Mouse (Mus musculus): ENCODE data around the gene Usp3. TPM values are rescaled to one million over a fixed set of nuclear protein-coding genes. Genes with fewer than 3 reads are reported as not detected.
A peak's percentile ranks its signal among the peaks of the same experiment; 100 is the strongest.

Usp3 gene
- polyA plus RNA-seq, 1 experiment from 2014 or later: 46.7 TPM

DNA sequence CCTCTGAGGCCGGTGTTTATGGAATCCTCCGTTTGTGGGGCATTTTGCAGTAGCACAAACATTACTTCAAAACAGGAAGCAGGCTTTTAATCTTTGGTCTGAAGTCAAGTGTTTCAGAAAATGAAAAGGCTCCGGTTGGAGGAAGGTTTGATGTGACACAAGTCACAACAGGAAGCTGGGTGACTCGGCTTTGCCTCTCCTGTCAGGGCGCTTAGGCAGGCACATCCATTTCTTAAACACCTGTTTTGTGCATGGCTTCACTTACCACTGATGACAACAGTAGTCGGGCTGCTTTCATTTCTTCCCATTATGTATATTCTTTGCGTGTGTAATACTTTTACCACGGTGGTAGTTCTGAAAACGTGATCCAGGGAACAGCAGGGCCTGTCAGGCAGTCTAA, 22.2 kb upstream of the Usp3 start:
- H3K9me3 ChIP-seq: no peaks in the 10 kb centered on the region
- no peaks in the 10 kb centered on the region for H3K27me3 ChIP-seq (ENCODE audit: insufficient read depth, poor library complexity, severe bottlenecking)
- H3K36me3 ChIP-seq: no peaks in the 10 kb centered on the region
- H3K27ac ChIP-seq: no peak overlapping the region
- 62% methylated on average over 9 of the region's 9 CpGs for WGBS
- no peak for DNase-seq (ENCODE audit: low spot score)
- H3K4me3 ChIP-seq: no peak overlapping the region
- peaks cover 33% of the 10 kb centered on the region for H3K4me1 ChIP-seq

- no peaks in the 10 kb centered on the region for H3K27me3 ChIP-seq (ENCODE audit: insufficient read depth, poor library complexity, severe bottlenecking)
- H3K27ac ChIP-seq: no peak overlapping the region
- H3K4me1 ChIP-seq: peaks cover 27% of the 10 kb centered on the region
- no peaks in the 10 kb centered on the region for H3K36me3 ChIP-seq
- H3K4me3 ChIP-seq: no peak overlapping the region
- WGBS: 84% methylated on average over 7 of the region's 7 CpGs
- no peak for DNase-seq (ENCODE audit: low spot score)
- no peaks in the 10 kb centered on the region for H3K9me3 ChIP-seq
Measured at GRCm38 (mm10) chr9:66614547-66614946, 21.6 kb upstream of the Usp3 start.

- H3K27me3 ChIP-seq (ENCODE audit: insufficient read depth, poor library complexity, severe bottlenecking): no peaks in the 10 kb centered on the region
- no peaks in the 10 kb centered on the region for H3K9me3 ChIP-seq
- no peaks in the 10 kb centered on the region for H3K36me3 ChIP-seq
- WGBS: 85% methylated on average over 7 of the region's 7 CpGs
- DNase-seq (ENCODE audit: low spot score): no peak
- no peak overlapping the region for H3K4me3 ChIP-seq
- H3K4me1 ChIP-seq: peaks cover 26% of the 10 kb centered on the region
- H3K27ac ChIP-seq: no peak overlapping the region
Measured at GRCm38 (mm10) chr9:66613667-66614066, 20.7 kb upstream of the Usp3 start.

GRCm38 (mm10) chr9:66611478-66612093, 18.6 kb upstream of the Usp3 start:
- Histone ChIP-seq H3K4me3 (peak overlapping the region; percentile 22), H3K27me3 (ENCODE audit: insufficient read depth, poor library complexity, severe bottlenecking) (no peaks in the 10 kb centered on the region), H3K9me3 (no peaks in the 10 kb centered on the region), H3K36me3 (no peaks in the 10 kb centered on the region), H3K27ac (no peak overlapping the region; the same call in 1 of the 2 replicates), H3K4me1 (peaks cover 16% of the 10 kb centered on the region)
- 22% methylated on average over 18 of the region's 18 CpGs for WGBS
- peak; percentile 83 for DNase-seq (ENCODE audit: low spot score)

DNA sequence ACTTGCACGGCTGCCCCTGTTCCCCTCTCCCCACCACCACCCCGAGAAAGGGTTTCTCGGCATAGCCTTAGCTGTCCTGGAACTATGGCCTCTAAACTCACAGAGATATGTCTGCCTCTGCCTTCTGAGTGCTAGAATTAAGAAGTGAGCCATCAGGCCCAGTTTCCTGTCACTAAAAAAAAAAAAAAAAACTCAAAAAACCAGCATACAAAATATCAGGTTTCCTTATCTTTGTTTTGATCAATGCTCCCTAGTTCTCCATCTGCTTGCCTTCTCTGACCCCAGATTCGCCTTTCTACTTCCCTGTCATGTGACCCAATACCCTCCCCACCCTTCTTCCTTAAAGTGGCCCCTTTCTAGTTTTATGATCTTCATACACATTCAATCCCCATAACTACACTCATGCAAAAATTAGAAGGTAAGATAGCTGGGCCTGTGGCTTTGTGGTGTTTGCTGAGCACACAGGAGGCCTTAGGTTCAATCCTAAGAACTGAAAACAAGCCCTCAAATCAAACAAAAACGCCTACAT, 15.9 kb upstream of the Usp3 start:
- no peak overlapping the region for H3K27ac ChIP-seq
- H3K4me1 ChIP-seq: peaks cover 24% of the 10 kb centered on the region
- H3K36me3 ChIP-seq: no peaks in the 10 kb centered on the region
- no peak for DNase-seq (ENCODE audit: low spot score)
- no peak overlapping the region for H3K4me3 ChIP-seq
- WGBS: 82% methylated on average over 5 of the region's 5 CpGs
- peaks cover 6% of the 10 kb centered on the region; the same call in 1 of the 2 replicates for H3K27me3 ChIP-seq (ENCODE audit: insufficient read depth, poor library complexity, severe bottlenecking)
- H3K9me3 ChIP-seq: no peaks in the 10 kb centered on the region

DNA sequence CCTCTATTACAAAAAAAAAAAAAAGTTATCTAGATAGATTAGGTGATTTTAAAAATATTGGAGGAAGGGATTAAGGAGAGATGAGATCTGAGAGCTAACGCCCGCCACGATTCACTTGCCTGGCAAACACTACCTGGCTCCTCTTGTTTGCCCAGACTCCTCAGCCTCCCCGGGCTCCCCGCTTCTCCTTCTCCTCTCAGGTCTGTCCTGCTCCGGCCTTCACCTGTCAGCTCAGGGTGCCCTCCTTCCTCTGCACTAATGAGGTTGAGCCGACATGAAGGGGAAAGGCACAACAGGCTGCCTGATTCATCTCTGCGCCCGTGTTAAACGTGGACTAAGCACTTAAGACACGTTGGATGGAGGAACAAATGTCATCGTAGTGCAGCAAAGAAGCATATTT, 13.9 kb upstream of the Usp3 start:
- Histone ChIP-seq H3K4me1 (peaks cover 22% of the 10 kb centered on the region), H3K27ac (no peak overlapping the region), H3K4me3 (no peak overlapping the region), H3K36me3 (no peaks in the 10 kb centered on the region), H3K27me3 (ENCODE audit: insufficient read depth, poor library complexity, severe bottlenecking) (peaks cover 6% of the 10 kb centered on the region; the same call in 1 of the 2 replicates), H3K9me3 (no peaks in the 10 kb centered on the region)
- no peak for DNase-seq (ENCODE audit: low spot score)
- WGBS: 64% methylated on average over 12 of the region's 12 CpGs

DNA sequence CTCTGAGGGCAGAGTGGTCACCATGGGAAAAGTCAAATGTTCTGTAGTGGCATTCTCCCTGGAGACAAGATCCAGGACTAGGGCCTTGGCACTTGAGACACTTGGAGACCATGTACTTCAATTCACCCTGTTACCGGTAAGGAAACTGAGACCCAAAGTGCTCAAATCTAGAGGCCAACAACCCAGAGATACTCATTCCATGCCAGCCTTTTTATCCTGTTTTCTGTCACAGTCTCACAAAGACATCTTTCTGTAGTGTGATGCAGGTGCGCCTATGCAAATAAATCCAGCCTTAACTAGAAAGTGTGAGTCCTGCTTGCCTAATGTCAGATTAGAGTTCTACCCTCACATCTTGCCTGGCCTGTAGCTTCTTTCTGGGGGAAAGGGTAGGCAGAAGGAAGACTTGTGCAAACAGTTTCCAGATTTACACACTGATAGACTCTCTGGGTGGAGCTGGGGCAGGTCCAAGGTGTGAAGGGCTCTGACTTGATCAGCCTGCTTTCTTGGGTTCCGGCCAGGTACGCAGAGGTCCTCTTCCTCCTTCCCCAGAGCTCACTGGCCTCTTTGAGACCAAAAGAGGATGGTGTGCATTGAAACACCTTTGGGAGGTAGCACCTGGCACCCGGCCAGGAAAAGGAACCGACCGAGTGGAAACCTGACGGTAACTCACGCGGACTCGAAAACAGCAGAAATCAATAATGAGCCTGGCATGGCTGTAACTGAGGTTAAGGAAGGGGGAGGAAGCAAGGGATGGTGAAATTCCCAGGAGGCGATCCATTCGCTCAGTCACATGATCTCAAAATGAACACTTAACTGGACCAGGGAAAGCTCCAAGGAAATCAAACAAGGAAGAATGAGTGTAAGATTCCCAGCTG, 13.2 kb upstream of the Usp3 start:
- Histone ChIP-seq H3K36me3 (no peaks in the 10 kb centered on the region), H3K27ac (no peak overlapping the region), H3K4me3 (no peak overlapping the region), H3K9me3 (no peaks in the 10 kb centered on the region), H3K4me1 (peaks cover 17% of the 10 kb centered on the region), H3K27me3 (ENCODE audit: insufficient read depth, poor library complexity, severe bottlenecking) (peaks cover 6% of the 10 kb centered on the region; the same call in 1 of the 2 replicates)
- whole genome bisulfite sequencing: 78% methylated on average over 13 of the region's 13 CpGs
- no peak for DNase-seq (ENCODE audit: low spot score)

GRCm38 (mm10) chr9:66604349-66605206, 11.6 kb upstream of the Usp3 start:
- Histone ChIP-seq H3K9me3 (no peaks in the 10 kb centered on the region), H3K27ac (no peak overlapping the region), H3K27me3 (ENCODE audit: insufficient read depth, poor library complexity, severe bottlenecking) (peaks cover 6% of the 10 kb centered on the region; the same call in 1 of the 2 replicates), H3K4me3 (no peak overlapping the region), H3K4me1 (peaks cover 27% of the 10 kb centered on the region), H3K36me3 (no peaks in the 10 kb centered on the region)
- WGBS: 67% methylated on average over 8 of the region's 8 CpGs
- no peak for DNase-seq (ENCODE audit: low spot score)

- Histone ChIP-seq H3K27me3 (ENCODE audit: insufficient read depth, poor library complexity, severe bottlenecking) (peaks cover 6% of the 10 kb centered on the region; the same call in 1 of the 2 replicates), H3K4me3 (no peak overlapping the region), H3K4me1 (peaks cover 31% of the 10 kb centered on the region), H3K27ac (no peak overlapping the region), H3K36me3 (no peaks in the 10 kb centered on the region), H3K9me3 (no peaks in the 10 kb centered on the region)
- DNase-seq (ENCODE audit: low spot score): no peak
- WGBS: 87% methylated on average over 1 of the region's 1 CpGs
Measured at GRCm38 (mm10) chr9:66603907-66604306, 11.0 kb upstream of the Usp3 start.

DNA sequence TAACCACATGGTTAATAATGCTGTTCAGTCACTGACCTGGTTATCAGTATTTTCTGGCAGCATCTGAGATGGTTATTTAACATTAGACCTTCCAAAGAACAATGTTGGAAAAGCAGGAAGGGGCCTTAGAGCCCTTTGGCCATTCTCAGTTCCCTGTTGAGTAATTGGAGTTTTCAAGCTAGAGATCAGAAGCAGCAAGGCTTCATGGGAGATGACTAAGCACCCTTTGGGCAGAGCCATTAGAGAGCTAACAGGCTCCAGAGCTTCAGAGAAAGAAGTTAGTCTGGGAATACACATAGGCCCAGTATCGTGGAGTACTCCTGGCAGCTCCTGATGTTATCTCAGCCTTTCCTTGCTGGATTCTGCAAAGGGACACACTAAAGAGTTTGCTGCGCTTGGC, 8.1 kb upstream of the Usp3 start:
- DNase-seq (ENCODE audit: low spot score): no peak
- Histone ChIP-seq H3K27ac (peak overlapping the region; percentile 22; the same call in 1 of the 2 replicates), H3K27me3 (ENCODE audit: insufficient read depth, poor library complexity, severe bottlenecking) (peaks cover 2% of the 10 kb centered on the region), H3K4me1 (peaks cover 56% of the 10 kb centered on the region), H3K36me3 (no peaks in the 10 kb centered on the region), H3K9me3 (no peaks in the 10 kb centered on the region), H3K4me3 (no peak overlapping the region)
- 31% methylated on average over 2 of the region's 2 CpGs for WGBS

- Histone ChIP-seq H3K9me3 (no peaks in the 10 kb centered on the region), H3K27ac (no peak overlapping the region), H3K27me3 (ENCODE audit: insufficient read depth, poor library complexity, severe bottlenecking) (no peaks in the 10 kb centered on the region; the same call in none of the 2 replicates), H3K4me3 (no peak overlapping the region), H3K36me3 (no peaks in the 10 kb centered on the region), H3K4me1 (peaks cover 58% of the 10 kb centered on the region)
- 73% methylated on average over 2 of the region's 2 CpGs for WGBS
- no peak for DNase-seq (ENCODE audit: low spot score)
Measured at GRCm38 (mm10) chr9:66600551-66600950, 7.6 kb upstream of the Usp3 start.

- no peak for DNase-seq (ENCODE audit: low spot score)
- Histone ChIP-seq H3K27ac (peak overlapping the region; percentile 72), H3K36me3 (no peaks in the 10 kb centered on the region), H3K9me3 (no peaks in the 10 kb centered on the region), H3K27me3 (ENCODE audit: insufficient read depth, poor library complexity, severe bottlenecking) (no peaks in the 10 kb centered on the region; the same call in 1 of the 2 replicates), H3K4me1 (peaks cover 51% of the 10 kb centered on the region), H3K4me3 (no peak overlapping the region)
- WGBS: 8% methylated on average over 4 of the region's 4 CpGs
Measured at GRCm38 (mm10) chr9:66599577-66599976, 6.6 kb upstream of the Usp3 start.
